Mouse (Mus musculus) inflammation-experienced regulatory T-cells (primary cell): ENCODE results near the gene Rrp1. TPM values are rescaled to one million over a fixed set of nuclear protein-coding genes. Genes with fewer than 3 reads are reported as not detected.

Source experiments
- polyA plus RNA-seq, 2 experiments: library from polyadenylated mRNA; unstranded; fragments of 100-300 nt; shearing (Covaris generic); gene quantifications; one replicate each; pipeline ENCODE4 v1.2.1; 2017

The Rrp1 gene
- 100 to 1,000 TPM; 282 to 328 TPM for polyA plus RNA-seq

DNA sequence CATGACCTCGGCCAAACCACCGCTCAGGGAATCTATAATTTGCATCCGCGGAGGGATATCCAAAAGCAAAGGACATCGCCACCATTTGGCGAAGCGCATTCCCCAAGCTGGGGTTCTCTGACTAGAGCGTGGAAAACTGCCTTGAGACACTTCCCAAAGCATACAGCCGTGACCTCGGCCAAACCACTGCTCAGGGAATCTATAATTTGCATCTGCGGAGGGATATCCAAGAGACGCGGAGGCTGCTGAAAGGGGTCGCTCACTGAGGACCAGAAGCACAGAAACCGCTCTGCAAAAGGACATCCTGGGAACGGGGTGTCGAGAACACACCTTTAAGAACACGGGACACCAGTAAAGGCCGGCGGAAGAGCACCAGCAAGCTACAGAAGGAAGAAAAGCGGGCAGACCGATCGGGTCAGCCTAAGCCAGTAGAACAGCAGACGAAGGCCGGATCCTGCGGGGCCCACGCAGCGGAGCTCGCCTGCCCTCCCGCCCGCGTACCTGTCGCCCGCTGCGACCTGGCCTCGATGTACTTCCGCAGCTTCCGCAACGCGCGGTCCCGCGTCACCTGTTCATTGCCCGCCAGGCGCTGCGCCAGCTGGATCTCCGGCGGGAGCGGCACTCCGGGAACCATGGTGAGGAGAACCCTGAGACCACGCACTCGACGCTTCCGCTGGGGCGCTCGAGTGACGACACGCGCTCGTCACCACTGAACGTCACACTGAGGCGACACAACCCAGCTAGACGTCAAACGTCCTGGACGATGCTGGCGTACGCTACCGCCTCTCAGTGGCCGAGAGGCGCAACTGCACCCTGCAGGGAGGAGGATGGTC, at the start of gene Rrp1:
Rrp1 (minus strand) TSS at position 725 of the 833 bp plus-strand sequence.

DNA sequence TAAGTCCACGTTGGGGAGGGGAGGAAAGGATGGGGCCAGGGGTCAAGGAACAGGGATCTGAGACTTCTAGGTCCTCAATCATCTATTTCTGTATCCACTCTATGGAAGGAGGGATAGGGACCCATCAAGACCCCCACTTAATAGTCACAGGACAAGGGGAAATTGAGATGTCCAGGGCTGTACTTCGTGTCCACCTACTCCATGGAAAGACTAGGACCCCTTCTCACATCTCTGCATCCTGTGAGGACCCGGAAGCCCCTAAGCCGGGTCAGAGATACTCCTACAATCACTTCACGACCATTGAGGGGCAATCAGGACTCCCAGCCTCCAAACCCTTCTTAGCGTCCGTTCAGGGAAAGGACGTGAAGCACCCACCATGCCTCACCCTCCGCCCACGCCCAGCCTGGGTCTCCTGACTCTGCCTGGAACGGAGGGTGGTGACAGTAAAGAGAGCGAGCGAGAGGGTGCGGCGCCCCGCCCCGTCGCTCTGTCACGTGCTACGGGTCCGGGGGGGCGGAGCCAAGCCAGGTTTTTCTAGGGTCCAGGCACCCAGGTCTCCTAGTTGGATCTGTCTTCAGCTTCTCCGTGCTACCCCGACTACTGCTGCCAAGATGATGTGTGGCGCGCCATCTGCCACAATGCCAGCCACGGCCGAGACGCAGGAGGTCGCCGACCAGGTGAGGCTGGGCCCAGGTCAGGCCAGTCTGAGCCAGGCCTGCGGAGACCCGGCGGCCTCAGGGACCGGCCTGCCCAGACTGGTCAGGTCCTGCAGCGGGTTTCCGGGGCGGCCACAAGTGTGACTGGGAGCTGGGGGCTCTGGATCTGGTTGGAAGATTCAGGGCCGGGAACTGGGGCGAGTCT, 12.6 kb upstream of the Rrp1 start, which contains the start of gene Cstb:
Cstb (plus strand) TSS at position 489 of the 861 bp plus-strand sequence.

GRCm38 (mm10) chr10:78351887-78352665, 60.8 kb downstream of the Rrp1 start, which contains the start of gene Agpat3:
Gene Agpat3, minus strand, starts transcription at chr10:78352489.

Other genes starting within 250 kb of the Rrp1 start
- gene D10Jhu81e, start 243.3 kb downstream of the Rrp1 start, polyA plus RNA-seq: 10 to 100 TPM; 70.2 to 76.7 TPM
- gene Pwp2, start 227.9 kb downstream of the Rrp1 start, polyA plus RNA-seq: 10 to 100 TPM; 25.8 to 32.1 TPM
- 10 to 100 TPM; 37.7 to 41.0 TPM for gene Trappc10, start 168.4 kb downstream of the Rrp1 start, polyA plus RNA-seq
- 100 to 1,000 TPM; 165 to 182 TPM for gene Agpat3, start 60.6 kb downstream of the Rrp1 start, polyA plus RNA-seq
- 100 to 1,000 TPM in 1 of 2 experiments, 10 to 100 TPM in 1; 98.7 to 105 TPM for gene Cstb, start 12.6 kb upstream of the Rrp1 start, polyA plus RNA-seq
- 10 to 100 TPM; 12.8 to 17.4 TPM for gene Pdxk, start 51.9 kb upstream of the Rrp1 start, polyA plus RNA-seq
- gene Olfr1358, start 104.4 kb upstream of the Rrp1 start, polyA plus RNA-seq: not detected
- gene Ilvbl, start 161.3 kb upstream of the Rrp1 start, polyA plus RNA-seq: 10 to 100 TPM; 81.2 to 85.4 TPM
- gene Syde1, start 178.9 kb upstream of the Rrp1 start, polyA plus RNA-seq: 1 to 10 TPM in 1 of 2 experiments, under 1 TPM in 1; 0.70 to 2.1 TPM
- gene Olfr1357, start 205.0 kb upstream of the Rrp1 start, polyA plus RNA-seq: under 1 TPM in 1 of 2 experiments, not detected in 1; 0.58 TPM